Mouse (Mus musculus): ENCODE data around the gene Mgmt. TPM values are rescaled to one million over a fixed set of nuclear protein-coding genes. Genes with fewer than 3 reads are reported as not detected.

Mgmt gene
- polyA plus RNA-seq, 1 experiment from 2014 or later = 1.3 TPM

- ATAC-seq (ENCODE audit: low FRiP score) = no peak
- Histone ChIP-seq H3K27me3 (replicated peaks) (no peaks in the 10 kb centered on the region), H3K4me2 (no peak overlapping the region), H3K4me1 (peaks cover 17% of the 10 kb centered on the region), H3K36me3 (no peaks in the 10 kb centered on the region), H3K4me3 (replicated peaks) (no peak overlapping the region), H3K27ac (replicated peaks) (no peak overlapping the region), H3K9me3 (replicated peaks) (no peaks in the 10 kb centered on the region), H3K9ac (replicated peaks) (no peak overlapping the region)
- 89% methylated on average over 4 of the region's 4 CpGs for WGBS
These were observed 28.5 kb upstream of the Mgmt start for GRCm38 (mm10) chr7:136865876-136866275.

- 79% methylated on average over 4 of the region's 4 CpGs for WGBS
These were observed 27.9 kb upstream of the Mgmt start for GRCm38 (mm10) chr7:136866535-136866934.

GRCm38 (mm10) chr7:136871535-136871934 lies 22.9 kb upstream of the Mgmt start:
- no peak for ATAC-seq (ENCODE audit: low FRiP score)
- no peak overlapping the region for H3K27ac ChIP-seq (replicated peaks)

More at GRCm38 (mm10) chr7:136866535-136866934, 27.9 kb upstream of the Mgmt start:
- Histone ChIP-seq H3K27me3 (replicated peaks) (no peaks in the 10 kb centered on the region), H3K4me1 (peaks cover 18% of the 10 kb centered on the region), H3K9ac (replicated peaks) (no peak overlapping the region), H3K27ac (replicated peaks) (no peak overlapping the region), H3K9me3 (replicated peaks) (no peaks in the 10 kb centered on the region), H3K4me3 (replicated peaks) (no peak overlapping the region), H3K4me2 (no peak overlapping the region), H3K36me3 (no peaks in the 10 kb centered on the region)
- ATAC-seq (ENCODE audit: low FRiP score) = no peak

GRCm38 (mm10) chr7:136872059-136872458 lies 22.4 kb upstream of the Mgmt start:
- Histone ChIP-seq H3K9me3 (replicated peaks) (no peaks in the 10 kb centered on the region), H3K4me2 (no peak overlapping the region), H3K4me1 (peaks cover 8% of the 10 kb centered on the region), H3K27me3 (replicated peaks) (no peaks in the 10 kb centered on the region), H3K27ac (replicated peaks) (no peak overlapping the region), H3K9ac (replicated peaks) (no peak overlapping the region), H3K36me3 (no peaks in the 10 kb centered on the region), H3K4me3 (replicated peaks) (no peak overlapping the region)
- ATAC-seq (ENCODE audit: low FRiP score) = no peak
- WGBS = 8% methylated on average over 8 of the region's 8 CpGs

More at GRCm38 (mm10) chr7:136871535-136871934, 22.9 kb upstream of the Mgmt start:
- H3K36me3 ChIP-seq = no peaks in the 10 kb centered on the region
- 67% methylated on average over 11 of the region's 11 CpGs for WGBS
- H3K27me3 ChIP-seq (replicated peaks) = no peaks in the 10 kb centered on the region
- H3K4me2 ChIP-seq = no peak overlapping the region
- no peak overlapping the region for H3K4me3 ChIP-seq (replicated peaks)
- no peaks in the 10 kb centered on the region for H3K9me3 ChIP-seq (replicated peaks)
- no peak overlapping the region for H3K9ac ChIP-seq (replicated peaks)
- H3K4me1 ChIP-seq = peaks cover 8% of the 10 kb centered on the region

GRCm38 (mm10) chr7:136874396-136874795 lies 20.0 kb upstream of the Mgmt start:
- 45% methylated on average over 1 of the region's 1 CpGs for WGBS
- no peak for ATAC-seq (ENCODE audit: low FRiP score)
- Histone ChIP-seq H3K4me2 (no peak overlapping the region), H3K27ac (replicated peaks) (no peak overlapping the region), H3K4me1 (peaks cover 8% of the 10 kb centered on the region), H3K27me3 (replicated peaks) (no peaks in the 10 kb centered on the region), H3K9ac (replicated peaks) (no peak overlapping the region), H3K36me3 (no peaks in the 10 kb centered on the region), H3K9me3 (replicated peaks) (no peaks in the 10 kb centered on the region), H3K4me3 (replicated peaks) (no peak overlapping the region)

GRCm38 (mm10) chr7:136880386-136880785 lies 14.0 kb upstream of the Mgmt start:
- H3K36me3 ChIP-seq = no peaks in the 10 kb centered on the region
- ATAC-seq (ENCODE audit: low FRiP score) = no peak
- 87% methylated on average over 4 of the region's 4 CpGs for WGBS
- no peak overlapping the region for H3K4me3 ChIP-seq (replicated peaks)
- H3K4me1 ChIP-seq = no peaks in the 10 kb centered on the region
- H3K9me3 ChIP-seq (replicated peaks) = no peaks in the 10 kb centered on the region
- H3K9ac ChIP-seq (replicated peaks) = no peak overlapping the region
- no peak overlapping the region for H3K27ac ChIP-seq (replicated peaks)
- H3K27me3 ChIP-seq (replicated peaks) = no peaks in the 10 kb centered on the region
- H3K4me2 ChIP-seq = no peak overlapping the region

- H3K4me2 ChIP-seq = no peak overlapping the region
- no peak overlapping the region for H3K4me3 ChIP-seq (replicated peaks)
- H3K27me3 ChIP-seq (replicated peaks) = no peaks in the 10 kb centered on the region
- H3K4me1 ChIP-seq = 0 out of 2 replicates have a peak, but pooled peaks cover 3% of the 10 kb centered on the region
- H3K9me3 ChIP-seq (replicated peaks) = no peaks in the 10 kb centered on the region
- WGBS = 51% methylated on average over 6 of the region's 6 CpGs
- no peaks in the 10 kb centered on the region for H3K36me3 ChIP-seq
- no peak overlapping the region for H3K27ac ChIP-seq (replicated peaks)
- H3K9ac ChIP-seq (replicated peaks) = no peak overlapping the region
- no peak for ATAC-seq (ENCODE audit: low FRiP score)
These were observed 6.3 kb upstream of the Mgmt start for GRCm38 (mm10) chr7:136888161-136888560.

GRCm38 (mm10) chr7:136895356-136895755 lies 942 bp downstream of the Mgmt start:
- no peak for ATAC-seq (ENCODE audit: low FRiP score)
- Histone ChIP-seq H3K9me3 (replicated peaks) (no peaks in the 10 kb centered on the region), H3K9ac (replicated peaks) (no peak overlapping the region), H3K36me3 (no peaks in the 10 kb centered on the region), H3K4me3 (replicated peaks) (no peak overlapping the region), H3K4me1 (peaks cover 9% of the 10 kb centered on the region; the same call in 1 of the 2 replicates), H3K4me2 (no peak overlapping the region), H3K27me3 (replicated peaks) (no peaks in the 10 kb centered on the region), H3K27ac (replicated peaks) (no peak overlapping the region)
- WGBS = 97% methylated on average over 1 of the region's 1 CpGs

- H3K27ac ChIP-seq (replicated peaks) = no peak overlapping the region
- peaks cover 9% of the 10 kb centered on the region; the same call in 1 of the 2 replicates for H3K4me1 ChIP-seq
- no peaks in the 10 kb centered on the region for H3K27me3 ChIP-seq (replicated peaks)
- H3K4me3 ChIP-seq (replicated peaks) = no peak overlapping the region
- ATAC-seq (ENCODE audit: low FRiP score) = no peak
- no peaks in the 10 kb centered on the region for H3K9me3 ChIP-seq (replicated peaks)
- no peak overlapping the region for H3K4me2 ChIP-seq
- H3K36me3 ChIP-seq = no peaks in the 10 kb centered on the region
- WGBS = 95% methylated on average over 7 of the region's 7 CpGs
- H3K9ac ChIP-seq (replicated peaks) = no peak overlapping the region
These were observed 1.4 kb downstream of the Mgmt start for GRCm38 (mm10) chr7:136895851-136896250.

GRCm38 (mm10) chr7:136897481-136897880 lies 3.1 kb downstream of the Mgmt start:
- Histone ChIP-seq H3K9me3 (replicated peaks) (no peaks in the 10 kb centered on the region), H3K27me3 (replicated peaks) (no peaks in the 10 kb centered on the region), H3K27ac (replicated peaks) (no peak overlapping the region), H3K4me3 (replicated peaks) (no peak overlapping the region), H3K9ac (replicated peaks) (no peak overlapping the region), H3K4me2 (no peak overlapping the region), H3K4me1 (peaks cover 9% of the 10 kb centered on the region; the same call in 1 of the 2 replicates), H3K36me3 (no peaks in the 10 kb centered on the region)
- no peak for ATAC-seq (ENCODE audit: low FRiP score)
- 58% methylated on average over 1 of the region's 1 CpGs for WGBS

- 91% methylated on average over 4 of the region's 4 CpGs for WGBS
- ATAC-seq (ENCODE audit: low FRiP score) = no peak
These were observed 3.6 kb downstream of the Mgmt start for GRCm38 (mm10) chr7:136898005-136898404.

GRCm38 (mm10) chr7:136908616-136909144 lies 14.3 kb downstream of the Mgmt start:
- Histone ChIP-seq H3K36me3 (no peaks in the 10 kb centered on the region), H3K4me1 (no peaks in the 10 kb centered on the region), H3K27ac (replicated peaks) (no peak overlapping the region), H3K4me2 (no peak overlapping the region), H3K9me3 (replicated peaks) (no peaks in the 10 kb centered on the region), H3K9ac (replicated peaks) (no peak overlapping the region), H3K4me3 (replicated peaks) (no peak overlapping the region), H3K27me3 (replicated peaks) (no peaks in the 10 kb centered on the region)
- WGBS = 94% methylated on average over 11 of the region's 11 CpGs
- ATAC-seq (ENCODE audit: low FRiP score) = no peak

More at GRCm38 (mm10) chr7:136898005-136898404, 3.6 kb downstream of the Mgmt start:
- Histone ChIP-seq H3K4me2 (no peak overlapping the region), H3K27ac (replicated peaks) (no peak overlapping the region), H3K4me3 (replicated peaks) (no peak overlapping the region), H3K4me1 (peaks cover 9% of the 10 kb centered on the region; the same call in 1 of the 2 replicates), H3K36me3 (no peaks in the 10 kb centered on the region), H3K27me3 (replicated peaks) (no peaks in the 10 kb centered on the region), H3K9ac (replicated peaks) (no peak overlapping the region), H3K9me3 (replicated peaks) (no peaks in the 10 kb centered on the region)

Measured in neural tube, embryonic 15.5 days (tissue).